Mouse (Mus musculus) erythroblast, adult 5-6 weeks (primary cell): ENCODE data around the gene Clybl. TPM values are rescaled to one million over a fixed set of nuclear protein-coding genes. Genes with fewer than 3 reads are reported as not detected.

Source experiments
- ATAC-seq: replicated peaks from 2 replicates; pipeline ENCODE4 v1.8.0; 2016; ENCODE audit warnings: moderate number of reproducible peaks, mild to moderate bottlenecking, moderate TSS enrichment, inconsistent platforms; ENCODE audit not compliant: poor library complexity, low FRiP score, severe bottlenecking
- total RNA-seq, 2 experiments: library from RNA; stranded (forward) in 1 of 2; stranded (reverse) in 1 of 2; fragments of 150-400 nt in 1 of 2; fragments of 200-764, 138-1000 nt in 1 of 2; gene quantifications; 2 replicates each; pipeline versions ENCODE4 v1.2.3 to v1.2.4; 2015 to 2017; ENCODE audit warnings: low replicate concordance in 2 of 2

Clybl gene
- total RNA-seq, 2 experiments from 2014 or later = 2.6 to 24.4 TPM

DNA sequence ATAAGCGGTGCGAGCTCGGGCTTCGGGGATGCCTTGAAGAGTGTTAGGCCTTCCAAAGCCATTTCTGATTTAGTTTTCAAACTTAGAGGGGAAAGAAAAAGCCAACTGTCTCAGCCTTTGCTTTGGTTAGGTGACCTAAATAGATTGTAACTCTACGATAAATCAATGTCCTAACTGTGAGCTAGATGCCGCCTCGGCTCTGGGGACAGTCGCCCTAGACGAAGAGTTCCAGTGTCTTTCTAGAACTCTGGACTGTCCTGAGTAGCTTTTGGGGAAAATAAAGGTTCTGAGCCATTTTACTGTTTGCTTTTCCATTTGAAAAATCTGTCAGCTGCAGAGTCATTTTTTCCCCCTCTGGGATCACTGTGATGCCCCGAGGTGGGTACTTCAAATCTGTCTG, 49.6 kb downstream of the Clybl start:
- no peak for ATAC-seq

- ATAC-seq = no peak
Measured at GRCm38 (mm10) chr14:122233212-122233714, 51.8 kb downstream of the Clybl start.

DNA sequence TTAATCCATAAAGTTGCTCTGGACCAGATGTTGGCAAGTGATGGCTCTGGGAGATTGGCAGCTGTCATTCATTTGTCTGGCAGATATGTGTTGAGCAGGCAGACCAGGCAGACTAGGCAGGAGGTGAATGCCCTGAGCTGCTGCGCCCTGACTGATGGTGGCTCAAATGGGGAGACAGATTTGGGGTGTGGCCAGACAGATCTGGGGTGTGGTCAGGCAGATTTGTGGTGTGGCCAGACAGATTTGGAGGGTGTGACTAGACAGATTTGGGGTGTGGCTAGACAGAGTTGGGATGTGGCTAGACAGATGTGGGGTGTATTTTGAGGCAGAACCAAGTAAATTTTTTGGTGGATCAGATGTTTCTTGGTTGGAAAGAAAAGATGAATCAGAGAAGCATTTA, 62.4 kb downstream of the Clybl start:
- ATAC-seq = no peak

DNA sequence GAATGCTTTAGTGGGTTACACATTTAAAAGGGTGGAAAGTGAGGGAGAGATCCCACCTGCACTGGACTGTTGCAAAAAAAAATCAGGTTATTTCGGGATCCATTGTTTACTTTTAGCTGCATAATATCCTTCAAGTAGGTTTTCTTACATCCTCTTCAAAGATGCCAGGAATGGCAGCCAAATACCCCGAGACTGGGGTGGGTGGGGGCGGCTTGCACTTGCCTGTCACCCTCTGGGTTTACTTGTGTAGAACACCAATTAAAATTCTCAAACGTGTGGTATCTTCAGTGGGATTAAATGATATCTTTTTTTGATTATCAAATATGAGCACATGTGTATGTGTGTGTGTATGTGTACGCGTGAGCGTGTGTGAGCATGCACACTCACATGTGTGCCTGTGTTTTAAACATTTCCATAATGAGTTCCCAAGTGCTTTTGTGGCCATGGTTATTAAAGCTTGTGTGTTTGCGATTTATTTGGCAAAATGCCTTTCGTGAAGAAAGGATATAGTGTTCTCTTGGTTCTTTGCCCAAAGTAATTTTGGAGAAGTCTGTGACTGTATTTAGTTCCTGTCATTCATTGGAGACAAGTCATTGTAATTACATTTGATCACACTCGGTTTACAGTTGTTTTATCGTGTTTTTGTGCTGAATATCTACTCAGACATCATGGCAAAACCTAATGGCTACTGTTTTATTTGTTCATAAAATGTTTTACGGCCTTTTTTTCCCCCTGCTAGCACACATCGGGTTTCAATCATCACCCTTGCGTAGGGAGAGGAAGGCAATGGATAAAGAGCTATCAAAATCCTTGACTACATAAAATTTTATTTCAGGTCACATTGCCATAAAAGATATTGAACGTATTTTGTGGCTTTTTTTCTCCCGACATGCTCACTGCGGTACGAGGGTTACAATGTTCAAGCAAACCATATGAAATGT, 65.7 kb downstream of the Clybl start:
- ATAC-seq = no peak

GRCm38 (mm10) chr14:122249123-122249522, 67.6 kb downstream of the Clybl start:
- ATAC-seq = no peak

DNA sequence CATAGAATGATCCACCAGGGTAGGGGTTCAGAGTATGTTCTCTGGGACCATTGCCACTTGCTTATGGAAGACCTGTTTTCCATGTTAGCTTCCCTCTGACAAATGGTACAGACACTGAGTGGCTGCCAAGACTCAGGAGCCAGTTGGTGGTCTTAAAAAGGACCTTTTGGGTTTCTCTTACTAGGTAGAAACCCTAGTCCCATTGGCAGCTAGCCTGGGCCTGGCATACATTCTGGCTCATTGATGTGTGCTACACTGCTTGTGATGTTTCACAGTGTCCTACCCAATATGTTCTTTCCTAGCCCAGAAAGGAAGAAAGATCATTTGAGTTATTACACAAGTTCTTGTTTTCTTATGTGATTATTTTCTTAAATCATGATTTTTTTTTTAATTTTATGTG, 69.8 kb downstream of the Clybl start:
- ATAC-seq = no peak

GRCm38 (mm10) chr14:122255562-122256260, 74.2 kb downstream of the Clybl start:
- no peak for ATAC-seq

- ATAC-seq = no peak
Measured at GRCm38 (mm10) chr14:122256261-122256634, 74.7 kb downstream of the Clybl start.

DNA sequence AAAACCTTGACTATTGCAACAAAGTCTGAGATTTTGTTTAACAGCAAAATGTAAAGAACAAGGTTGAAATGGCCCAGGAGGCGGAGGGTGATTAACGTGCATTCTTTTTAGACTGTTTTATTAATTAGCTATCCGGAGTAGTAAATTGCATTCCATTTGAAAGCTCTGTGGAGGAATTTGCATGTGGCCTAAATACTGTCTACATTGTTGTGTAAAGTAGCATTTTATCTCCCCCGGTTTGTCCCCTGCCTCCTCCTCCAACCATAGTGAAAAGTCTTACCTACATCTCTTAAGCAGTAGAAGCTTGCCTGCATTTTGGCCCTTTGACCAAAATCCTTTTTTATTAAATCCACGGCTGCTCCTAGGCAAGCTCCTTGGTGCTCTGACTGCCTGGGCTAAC, 76.8 kb downstream of the Clybl start:
- ATAC-seq = no peak

- ATAC-seq = no peak
Measured at GRCm38 (mm10) chr14:122261250-122261649, 79.7 kb downstream of the Clybl start.

DNA sequence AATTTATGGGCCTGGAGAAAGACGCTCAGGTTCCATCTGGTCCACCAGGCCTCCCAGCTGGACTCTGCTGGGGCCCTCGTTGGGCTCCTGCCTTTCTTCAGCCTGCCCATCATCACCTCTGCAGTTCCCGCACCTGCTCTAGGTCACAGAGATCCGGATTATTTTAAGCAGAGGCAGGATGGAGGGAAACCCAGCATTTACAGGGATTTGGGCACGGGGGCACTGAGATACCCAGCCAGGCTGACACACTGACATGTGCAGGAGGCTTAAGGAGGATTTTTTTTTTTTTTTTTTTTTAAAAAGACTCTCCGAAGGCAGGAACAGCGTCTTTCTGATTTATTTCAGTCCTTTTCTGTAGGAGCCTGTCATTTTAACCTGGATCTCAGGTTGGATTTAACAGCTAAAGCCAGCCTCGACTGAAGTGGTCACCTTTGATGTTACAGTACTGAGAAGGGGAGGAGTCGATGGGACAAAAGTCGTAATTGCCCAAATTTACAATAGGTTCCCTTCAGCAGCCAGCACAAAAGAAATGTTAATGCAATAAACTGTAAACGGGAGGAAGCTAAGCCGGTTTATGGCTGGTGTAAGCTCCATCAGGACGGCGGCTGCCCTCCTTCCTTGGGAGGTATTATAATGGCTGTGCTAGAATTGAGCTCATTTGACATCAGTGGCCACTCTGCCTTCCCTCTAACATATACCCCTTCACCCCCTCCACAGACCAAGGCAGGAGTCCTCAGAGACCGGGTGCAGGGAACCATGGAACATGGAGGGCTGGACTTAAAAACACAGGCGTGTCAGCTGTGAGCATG, 81.6 kb downstream of the Clybl start:
- no peak for ATAC-seq

GRCm38 (mm10) chr14:122265214-122265613, 83.7 kb downstream of the Clybl start:
- ATAC-seq = no peak

DNA sequence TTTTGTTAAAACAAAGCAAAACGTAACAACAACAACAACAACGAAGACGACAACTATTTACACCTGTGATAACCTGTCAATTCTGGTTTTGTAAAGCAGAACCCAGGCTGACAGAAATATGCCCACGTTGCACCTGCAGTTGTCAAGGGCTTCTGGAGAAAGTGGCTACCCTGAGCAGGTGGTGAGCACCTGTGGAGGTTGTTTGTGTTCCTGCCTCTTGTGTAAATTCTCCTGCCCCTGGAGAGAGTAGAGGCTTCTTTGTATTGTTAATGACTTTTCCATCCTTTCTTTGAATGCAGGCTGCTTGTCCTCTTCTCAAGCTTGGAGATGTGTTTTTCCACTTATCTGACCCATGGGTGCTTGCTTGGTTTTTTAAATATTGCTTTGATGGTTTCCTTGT, 86.1 kb downstream of the Clybl start:
- no peak for ATAC-seq

GRCm38 (mm10) chr14:122271104-122271746, 89.7 kb downstream of the Clybl start:
- ATAC-seq = no peak

DNA sequence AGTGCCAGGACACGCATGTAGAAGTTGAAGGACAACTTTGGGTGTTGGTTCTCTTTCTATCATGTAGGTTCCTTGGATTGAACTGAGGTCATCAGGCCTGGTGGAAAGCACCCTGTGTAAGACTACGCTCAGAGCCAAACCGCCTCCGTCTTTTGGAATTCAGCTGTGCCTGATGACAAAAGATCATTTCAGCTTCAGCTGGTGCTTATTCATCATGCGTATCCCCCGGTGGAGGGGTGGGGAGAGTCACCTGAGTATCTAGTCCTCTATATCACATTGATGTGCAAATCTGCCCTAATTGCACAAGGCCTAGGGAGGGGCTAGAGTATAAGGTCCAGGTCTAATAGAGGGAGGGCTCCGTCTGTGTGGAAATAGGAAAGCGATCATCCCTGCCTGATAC, 95.6 kb downstream of the Clybl start:
- no peak for ATAC-seq

DNA sequence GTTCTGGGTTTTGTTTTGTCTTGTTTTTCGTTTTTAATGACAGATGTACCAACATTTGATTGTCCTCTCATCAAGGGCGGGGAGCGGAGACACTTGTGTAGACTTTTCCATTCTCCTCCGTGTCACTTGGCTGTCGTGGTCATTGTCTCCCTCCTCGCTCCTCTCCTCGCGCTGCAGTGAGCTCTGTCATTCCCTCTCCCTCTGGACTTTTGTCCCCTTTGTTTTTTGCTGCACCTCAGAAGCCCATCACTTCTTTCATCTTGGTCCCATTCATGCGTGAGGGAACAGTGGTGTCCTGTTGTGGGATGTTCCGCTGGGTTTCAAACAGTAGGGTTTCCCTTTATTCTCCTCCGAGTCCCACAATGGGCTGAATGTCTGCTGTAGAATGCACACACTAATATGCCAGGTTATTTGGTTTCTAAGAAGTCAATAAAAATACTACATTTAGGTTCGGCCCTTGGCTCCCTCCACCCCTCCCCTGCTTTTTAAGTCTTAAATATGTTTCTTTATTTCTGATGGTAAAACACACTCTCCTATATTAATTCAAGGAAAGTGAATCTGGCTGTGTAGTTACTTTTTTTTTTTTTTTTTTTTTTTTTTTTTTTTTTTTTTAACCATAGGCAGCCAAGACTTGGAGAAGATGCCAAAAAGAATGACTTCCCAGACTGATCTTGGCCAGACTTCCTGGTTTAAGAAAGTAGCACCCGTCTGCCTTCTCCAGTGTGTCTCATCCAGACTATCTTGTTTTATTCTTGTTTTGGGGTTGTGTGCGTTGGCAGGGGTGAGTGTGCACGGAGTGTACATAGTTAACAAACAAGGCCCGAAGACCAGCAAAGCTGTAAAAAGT, 98.2 kb downstream of the Clybl start:
- ATAC-seq = no peak

- no peak for ATAC-seq
Measured at GRCm38 (mm10) chr14:122280309-122281071, 99.0 kb downstream of the Clybl start.

- no peak for ATAC-seq
Measured at GRCm38 (mm10) chr14:122281072-122281634, 99.6 kb downstream of the Clybl start.
